Mouse (Mus musculus): ENCODE measurements around the gene Olfr1441. TPM values are rescaled to one million over a fixed set of nuclear protein-coding genes. Genes with fewer than 3 reads are reported as not detected.

Olfr1441 gene
- not detected for total RNA-seq (2021)
- long read RNA-seq: 0 reads

GRCm38 (mm10) chr19:12417361-12417760 is at the start of gene Olfr1441:
Olfr1441 (plus strand) TSS chr19:12417433.
- DNase-seq (ENCODE audit: low spot score in 2 of 2): no peak

GRCm38 (mm10) chr19:12373004-12373403 is 44.2 kb upstream of the Olfr1441 start:
- no peak for DNase-seq (ENCODE audit: low spot score in 2 of 2)

GRCm38 (mm10) chr19:12374465-12375025 is 42.7 kb upstream of the Olfr1441 start:
- DNase-seq (ENCODE audit: low spot score in 2 of 2): peak; percentile 80 to 90

GRCm38 (mm10) chr19:12386979-12387378 is 30.3 kb upstream of the Olfr1441 start, which contains the start of gene Olfr1440:
Olfr1440 (plus strand) TSS chr19:12387279.
- no peak for DNase-seq (ENCODE audit: low spot score in 2 of 2)

- DNase-seq (ENCODE audit: low spot score in 2 of 2): no peak
Observed at GRCm38 (mm10) chr19:12413737-12414136, 3.5 kb upstream of the Olfr1441 start.

- no peak for DNase-seq (ENCODE audit: low spot score in 2 of 2)
Observed at GRCm38 (mm10) chr19:12418312-12418711, 1.1 kb downstream of the Olfr1441 start.

- DNase-seq (ENCODE audit: low spot score in 2 of 2): no peak
Observed at GRCm38 (mm10) chr19:12420555-12420954, 3.3 kb downstream of the Olfr1441 start.

GRCm38 (mm10) chr19:12421680-12422079 is 4.4 kb downstream of the Olfr1441 start:
- no peak for DNase-seq (ENCODE audit: low spot score in 2 of 2)

GRCm38 (mm10) chr19:12427101-12427500 is 9.9 kb downstream of the Olfr1441 start:
- DNase-seq (ENCODE audit: low spot score in 2 of 2): no peak

- DNase-seq (ENCODE audit: low spot score in 2 of 2): no peak
Observed at GRCm38 (mm10) chr19:12427605-12428004, 10.4 kb downstream of the Olfr1441 start, which contains the start of gene Pfpl. Pfpl (plus strand) TSS chr19:12427905.

- DNase-seq (ENCODE audit: low spot score in 2 of 2): peak in 1 of 2 experiments; percentile 65
Observed at GRCm38 (mm10) chr19:12433033-12433432, 15.8 kb downstream of the Olfr1441 start.

GRCm38 (mm10) chr19:12435011-12435416 is 17.8 kb downstream of the Olfr1441 start:
- DNase-seq (ENCODE audit: low spot score in 2 of 2): no peak

- no peak for DNase-seq (ENCODE audit: low spot score in 2 of 2)
Observed at GRCm38 (mm10) chr19:12435750-12436524, 18.7 kb downstream of the Olfr1441 start.

GRCm38 (mm10) chr19:12439581-12439980 is 22.3 kb downstream of the Olfr1441 start:
- DNase-seq (ENCODE audit: low spot score in 2 of 2): no peak

GRCm38 (mm10) chr19:12440103-12440725 is 23.0 kb downstream of the Olfr1441 start:
- no peak for DNase-seq (ENCODE audit: low spot score in 2 of 2)

GRCm38 (mm10) chr19:12442560-12442959 is 25.3 kb downstream of the Olfr1441 start:
- no peak for DNase-seq (ENCODE audit: low spot score in 2 of 2)

GRCm38 (mm10) chr19:12445014-12445413 is 27.8 kb downstream of the Olfr1441 start:
- no peak for DNase-seq (ENCODE audit: low spot score in 2 of 2)

GRCm38 (mm10) chr19:12457401-12458066 is 40.3 kb downstream of the Olfr1441 start:
- no peak for DNase-seq (ENCODE audit: low spot score in 2 of 2)

GRCm38 (mm10) chr19:12459516-12459915 is 42.3 kb downstream of the Olfr1441 start:
- no peak for DNase-seq (ENCODE audit: low spot score in 2 of 2)

GRCm38 (mm10) chr19:12460282-12461249 is 43.3 kb downstream of the Olfr1441 start, which contains the start of gene Mpeg1:
Mpeg1 (plus strand) TSS chr19:12460779.
- no peak for DNase-seq (ENCODE audit: low spot score in 2 of 2)

Measured in layer of hippocampus, adult 18-20 months (tissue).